Mouse (Mus musculus) adrenal gland, adult 2 months (tissue): ENCODE measurements around the gene Nacc1. TPM values are rescaled to one million over a fixed set of nuclear protein-coding genes. Genes with fewer than 3 reads are reported as not detected.
"Not testable (repeated sequence)": the region's sequence is repeated elsewhere in the genome, so short reads cannot be mapped to it uniquely, and the experiment has no call there.

ENCODE experiments used
- DNase-seq: peaks from one replicate; pipeline ENCODE4 v3.0.0; 2021
- polyA plus RNA-seq: library from polyadenylated mRNA; depleted of rRNA; stranded (reverse); fragments of >200 nt; gene quantifications from 2 replicates; pipeline ENCODE4 v1.2.3, GENCODE M21; 2012; rRNA removed
- total RNA-seq, 2 experiments: library from RNA; stranded (reverse); gene quantifications; 2 replicates each; pipeline ENCODE4 v1.2.3; 2021

Nacc1 gene
- total and polyA plus RNA-seq, 3 experiments: 78.4 to 120 (median 80.7) TPM

GRCm38 (mm10) chr8:84640617-84641294, 46.9 kb downstream of the Nacc1 start:
- no peak for DNase-seq

GRCm38 (mm10) chr8:84640010-84640588, 47.6 kb downstream of the Nacc1 start:
- DNase-seq: no peak

- DNase-seq: peak; percentile 96
Measured at GRCm38 (mm10) chr8:84639162-84640009, 48.3 kb downstream of the Nacc1 start.

- peak; percentile 54 for DNase-seq
Measured at GRCm38 (mm10) chr8:84638555-84639161, 49.0 kb downstream of the Nacc1 start.

GRCm38 (mm10) chr8:84637946-84638554, 49.6 kb downstream of the Nacc1 start:
- no peak for DNase-seq

GRCm38 (mm10) chr8:84636051-84636691, 51.5 kb downstream of the Nacc1 start:
- no peak for DNase-seq

GRCm38 (mm10) chr8:84635397-84636050, 52.1 kb downstream of the Nacc1 start:
- DNase-seq: no peak

GRCm38 (mm10) chr8:84634849-84635304, 52.8 kb downstream of the Nacc1 start:
- DNase-seq: peak; percentile 87

GRCm38 (mm10) chr8:84633841-84634584, 53.6 kb downstream of the Nacc1 start:
- no peak for DNase-seq

GRCm38 (mm10) chr8:84631813-84632212, 55.8 kb downstream of the Nacc1 start:
- DNase-seq: no peak

GRCm38 (mm10) chr8:84630145-84630544, 57.5 kb downstream of the Nacc1 start:
- DNase-seq: no peak

GRCm38 (mm10) chr8:84629586-84629985, 58.1 kb downstream of the Nacc1 start:
- DNase-seq: no peak

- not testable (repeated sequence) for DNase-seq
Measured at GRCm38 (mm10) chr8:84623425-84623824, 64.2 kb downstream of the Nacc1 start.

GRCm38 (mm10) chr8:84621102-84621625, 66.5 kb downstream of the Nacc1 start:
- no peak for DNase-seq

Other genes with a start within 250 kb of the Nacc1 start
- 10 to 100 TPM; 24.9 to 34.8 TPM for gene Ier2, start 25.0 kb downstream of the Nacc1 start, total RNA-seq
- gene Ier2, start 25.0 kb downstream of the Nacc1 start, polyA plus RNA-seq: 13.7 and 27.0 TPM in 2 replicates
- gene Trmt1, start 1.6 kb downstream of the Nacc1 start, total RNA-seq: 10 to 100 TPM; 57.0 to 68.5 TPM
- 150 and 160 TPM in 2 replicates for gene Trmt1, start 1.6 kb downstream of the Nacc1 start, polyA plus RNA-seq
- 1 to 10 TPM; 2.7 to 4.4 TPM for gene Lyl1, start 13.6 kb upstream of the Nacc1 start, total RNA-seq
- 8.2 and 10.9 TPM in 2 replicates for gene Lyl1, start 13.6 kb upstream of the Nacc1 start, polyA plus RNA-seq
- gene G430095P16Rik, start 35.1 kb upstream of the Nacc1 start, total RNA-seq: under 1 TPM in 1 of 2 experiments, not detected in 1; 0.59 TPM
- 0.26 and 0.76 TPM in 2 replicates for gene G430095P16Rik, start 35.1 kb upstream of the Nacc1 start, polyA plus RNA-seq
- gene Nfix, start 112.5 kb upstream of the Nacc1 start, total RNA-seq: 100 to 1,000 TPM in 1 of 2 experiments, 10 to 100 TPM in 1; 91.3 to 113 TPM
- gene Nfix, start 112.5 kb upstream of the Nacc1 start, polyA plus RNA-seq: 47.0 and 59.9 TPM in 2 replicates
- 10 to 100 TPM; 11.5 to 12.2 TPM for gene Dand5, start 135.0 kb upstream of the Nacc1 start, total RNA-seq
- 5.1 and 7.0 TPM in 2 replicates for gene Dand5, start 135.0 kb upstream of the Nacc1 start, polyA plus RNA-seq
- 10 to 100 TPM; 72.6 to 74.9 TPM for gene Gadd45gip1, start 143.7 kb upstream of the Nacc1 start, total RNA-seq
- 141 and 196 TPM in 2 replicates for gene Gadd45gip1, start 143.7 kb upstream of the Nacc1 start, polyA plus RNA-seq
- gene Rad23a, start 152.8 kb upstream of the Nacc1 start, total RNA-seq: 100 to 1,000 TPM; 122 to 141 TPM
- 128 and 131 TPM in 2 replicates for gene Rad23a, start 152.8 kb upstream of the Nacc1 start, polyA plus RNA-seq
- 100 to 1,000 TPM; 684 to 730 TPM for gene Calr, start 159.1 kb upstream of the Nacc1 start, total RNA-seq
- 88.2 and 91.2 TPM in 2 replicates for gene Calr, start 159.1 kb upstream of the Nacc1 start, polyA plus RNA-seq
- gene Farsa, start 169.1 kb upstream of the Nacc1 start, total RNA-seq: 10 to 100 TPM; 61.6 to 69.3 TPM
- 45.3 and 51.4 TPM in 2 replicates for gene Farsa, start 169.1 kb upstream of the Nacc1 start, polyA plus RNA-seq
- gene Syce2, start 184.2 kb upstream of the Nacc1 start, total RNA-seq: 1 to 10 TPM; 8.0 to 8.7 TPM
- gene Syce2, start 184.2 kb upstream of the Nacc1 start, polyA plus RNA-seq: 0.80 and 2.1 TPM in 2 replicates
- gene Gcdh, start 206.1 kb upstream of the Nacc1 start, total RNA-seq: 10 to 100 TPM; 50.1 to 59.0 TPM
- gene Gcdh, start 206.1 kb upstream of the Nacc1 start, polyA plus RNA-seq: 652 and 657 TPM in 2 replicates
- under 1 TPM; 0.17 to 0.23 TPM for gene Klf1, start 214.1 kb upstream of the Nacc1 start, total RNA-seq
- gene Klf1, start 214.1 kb upstream of the Nacc1 start, polyA plus RNA-seq: 0.41 and 0.61 TPM in 2 replicates
- 10 to 100 TPM; 10.9 to 17.5 TPM for gene Dnase2a, start 220.7 kb upstream of the Nacc1 start, total RNA-seq
- 12.1 and 13.3 TPM in 2 replicates for gene Dnase2a, start 220.7 kb upstream of the Nacc1 start, polyA plus RNA-seq
- 1 to 10 TPM; 1.5 to 2.8 TPM for gene Mast1, start 249.5 kb upstream of the Nacc1 start, total RNA-seq
- gene Mast1, start 249.5 kb upstream of the Nacc1 start, polyA plus RNA-seq: 3.7 and 4.4 TPM in 2 replicates